Mouse (Mus musculus) left cerebral cortex, adult 9 months (tissue): ENCODE results near the gene Usp40.
A peak's percentile ranks its signal among the peaks of the same experiment; 100 is the strongest.
"Not testable (repeated sequence)": the region's sequence is repeated elsewhere in the genome, so short reads cannot be mapped to it uniquely, and the experiment has no call there.

Experiments used
- DNase-seq, 2 experiments: peaks; one replicate each; pipeline ENCODE4 v3.0.0; 2022; ENCODE audit warnings: low spot score in 2 of 2

The Usp40 gene

GRCm38 (mm10) chr1:88008211-88008697 is at the start of gene Usp40:
TSS of gene Usp40 (minus strand) at chr1:88008551.
- DNase-seq: peak; percentile 25 to 74

GRCm38 (mm10) chr1:88055088-88055487 is 46.7 kb upstream of the Usp40 start, which contains the start of gene Ugt1a10:
TSS of gene Ugt1a10 (plus strand) at chr1:88055388.
- DNase-seq: no peak

GRCm38 (mm10) chr1:88047408-88047807 is 39.1 kb upstream of the Usp40 start:
- not testable (repeated sequence) for DNase-seq

- not testable (repeated sequence) for DNase-seq
These were observed 36.6 kb upstream of the Usp40 start for GRCm38 (mm10) chr1:88044832-88045437.

DNA sequence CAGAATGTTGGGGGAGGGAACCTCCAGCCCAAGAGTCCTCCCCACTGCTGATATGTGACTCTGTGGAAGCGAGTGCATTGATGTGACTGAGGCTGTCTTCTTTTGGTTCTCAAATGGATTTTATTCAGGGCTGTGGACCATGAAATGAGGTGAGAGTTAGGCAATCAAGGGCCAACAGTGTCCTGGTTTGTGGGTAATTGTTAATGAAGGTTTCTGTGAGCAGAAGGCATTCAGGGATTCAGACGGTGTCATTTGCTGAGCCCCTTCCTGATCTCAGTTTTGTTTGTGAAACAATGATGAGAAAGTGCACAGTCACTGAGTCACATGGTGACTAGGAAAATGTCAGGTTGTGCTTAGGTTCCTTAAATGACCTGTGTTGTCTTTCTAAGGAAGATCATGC is 34.7 kb upstream of the Usp40 start:
- DNase-seq: not testable (repeated sequence)

DNA sequence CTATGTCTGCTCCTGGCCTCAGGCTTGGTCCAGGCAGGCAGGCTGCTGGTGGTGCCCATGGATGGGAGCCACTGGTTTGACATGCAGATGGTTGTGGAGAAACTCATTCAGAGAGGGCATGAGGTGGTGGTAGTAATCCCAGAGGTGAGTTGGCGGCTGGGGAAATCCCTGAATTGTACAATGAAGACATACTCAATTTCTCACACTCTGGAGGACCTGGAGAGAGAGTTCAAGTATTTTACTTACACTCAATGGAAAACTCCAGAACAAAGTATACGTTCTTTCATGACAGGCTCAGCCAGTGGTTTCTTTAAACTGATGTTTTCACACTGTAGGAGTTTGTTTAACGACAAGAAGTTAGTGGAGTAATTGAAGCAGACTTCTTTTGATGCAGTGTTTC is 16.9 kb upstream of the Usp40 start:
- DNase-seq: not testable (repeated sequence)

GRCm38 (mm10) chr1:88015371-88015770 is 7.0 kb upstream of the Usp40 start:
- no peak for DNase-seq

GRCm38 (mm10) chr1:88014671-88015070 is 6.3 kb upstream of the Usp40 start:
- DNase-seq: no peak

GRCm38 (mm10) chr1:88014194-88014593 is 5.8 kb upstream of the Usp40 start:
- DNase-seq: no peak

- DNase-seq: no peak
These were observed 5.4 kb upstream of the Usp40 start for GRCm38 (mm10) chr1:88013726-88014125.

GRCm38 (mm10) chr1:88009521-88009920 is 1.2 kb upstream of the Usp40 start:
- DNase-seq: no peak

DNA sequence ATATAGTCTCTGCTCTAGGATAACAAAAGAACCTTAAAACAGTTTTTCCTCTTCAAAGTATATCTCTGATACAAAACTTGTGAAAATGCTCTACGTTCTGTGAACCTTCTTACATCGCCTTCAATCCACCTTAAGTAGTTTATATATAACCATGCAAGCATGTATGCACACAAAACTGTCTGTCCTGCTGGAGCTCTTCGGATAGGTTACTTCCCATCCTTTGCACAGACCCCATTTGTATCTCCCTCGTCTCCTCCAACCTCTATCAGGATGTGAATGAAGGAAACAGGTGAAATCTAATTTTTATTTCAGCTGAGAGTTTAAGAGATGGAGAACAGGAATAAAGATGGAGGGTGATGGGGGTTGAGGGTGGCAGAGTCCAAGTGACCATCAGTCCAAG is 384 bp upstream of the Usp40 start:
- no peak for DNase-seq

DNA sequence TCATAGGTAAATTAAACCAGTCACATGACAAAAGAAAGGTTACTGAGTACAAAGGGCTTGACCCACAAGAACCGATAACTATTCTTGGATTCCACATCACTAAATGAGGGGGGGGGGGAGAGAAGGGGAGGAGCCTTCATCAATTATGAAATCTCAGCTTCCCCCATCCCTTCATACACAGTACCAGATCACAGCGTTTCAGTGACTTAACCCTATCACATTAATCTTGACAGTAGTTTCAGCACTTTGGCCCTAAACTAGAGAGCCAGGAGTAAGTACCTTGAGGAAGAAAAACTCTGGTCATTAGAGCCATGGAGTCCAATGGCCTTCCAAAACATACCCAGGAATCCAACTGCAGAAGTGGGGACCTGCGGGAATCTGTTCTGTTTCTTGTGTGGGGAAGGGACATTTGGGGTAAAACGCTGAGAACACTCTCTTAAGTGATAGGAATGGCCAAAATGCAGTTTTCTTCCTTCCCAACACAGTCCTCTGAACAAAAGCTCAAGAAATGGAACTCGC is 600 bp downstream of the Usp40 start:
- DNase-seq: no peak

- no peak for DNase-seq
These were observed 15.6 kb downstream of the Usp40 start for GRCm38 (mm10) chr1:87992716-87993115.

- peak in 1 of 2 experiments; percentile 11 for DNase-seq
These were observed 26.1 kb downstream of the Usp40 start for GRCm38 (mm10) chr1:87982291-87982690.

DNA sequence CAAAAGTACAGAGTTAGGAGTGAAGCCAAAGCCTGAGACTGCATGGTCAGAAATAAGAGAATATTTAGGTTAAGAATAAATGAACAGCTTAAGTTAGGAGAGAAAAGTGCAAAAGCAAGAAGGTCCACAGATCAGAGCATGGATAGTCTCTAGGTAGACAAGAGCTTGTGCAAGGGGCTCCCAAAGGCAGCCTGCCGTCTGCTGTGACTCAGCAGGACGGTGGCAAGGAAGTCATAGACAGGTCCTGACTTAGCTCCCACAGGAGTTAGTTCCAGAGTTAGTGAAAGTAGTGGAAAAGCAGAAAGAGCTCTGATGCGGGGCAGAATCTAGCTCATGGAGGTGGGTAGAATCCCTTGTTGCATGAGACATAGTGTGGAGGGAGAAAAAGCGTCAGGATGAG is 38.0 kb downstream of the Usp40 start:
- DNase-seq: no peak

DNA sequence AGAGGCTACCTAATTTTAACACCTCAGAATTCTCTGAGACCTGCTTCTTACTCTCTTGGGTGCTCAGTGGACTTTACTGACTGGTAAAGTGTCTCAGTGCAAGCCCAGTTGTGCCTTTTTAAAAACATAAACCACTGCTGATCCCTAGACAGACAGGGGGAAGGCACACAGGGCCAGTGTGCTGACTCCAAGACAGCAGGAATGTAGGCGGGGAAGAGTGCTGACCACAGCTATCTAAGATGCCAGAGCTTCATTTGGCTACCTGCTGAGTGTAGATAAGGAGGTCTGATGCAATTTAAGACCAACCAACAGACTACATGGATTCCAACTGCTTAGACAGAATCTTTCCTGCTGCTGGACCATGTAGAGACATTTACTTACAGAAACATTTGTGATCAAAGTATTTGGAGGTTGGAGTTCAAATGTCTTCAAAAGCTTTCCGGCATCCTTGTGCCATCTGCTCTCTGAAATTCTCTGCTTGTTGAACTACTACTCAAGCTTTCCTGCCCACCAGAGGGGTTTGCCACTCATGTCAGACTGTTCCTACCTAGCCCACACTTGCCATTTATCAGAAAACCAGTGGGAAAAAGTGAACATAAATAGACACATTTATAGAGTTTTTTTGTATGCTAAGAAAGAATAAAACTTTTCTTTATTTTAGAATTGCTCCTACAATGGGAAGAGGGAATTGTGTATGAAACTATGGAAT is 46.7 kb downstream of the Usp40 start:
- no peak for DNase-seq

DNA sequence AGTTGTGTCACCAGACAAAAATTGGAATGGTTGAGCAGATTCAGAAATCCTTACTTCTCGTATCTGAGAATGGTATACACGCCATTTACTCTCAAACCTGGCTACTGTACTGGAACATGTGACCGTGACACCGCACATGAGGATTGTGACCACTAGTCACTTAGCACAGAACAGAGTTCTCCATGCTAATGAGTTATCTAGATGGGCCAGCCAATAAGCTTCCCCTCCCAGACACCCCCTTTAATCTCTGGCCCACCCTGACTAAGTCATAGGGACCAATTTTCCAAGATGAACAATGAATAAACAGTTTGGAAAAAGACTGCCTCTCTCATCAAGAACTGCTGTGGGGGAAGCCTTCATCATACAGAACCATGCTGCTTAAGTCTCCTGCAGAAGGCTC is 47.6 kb downstream of the Usp40 start:
- no peak for DNase-seq

GRCm38 (mm10) chr1:87959998-87960431 is 48.3 kb downstream of the Usp40 start:
- DNase-seq: no peak

DNA sequence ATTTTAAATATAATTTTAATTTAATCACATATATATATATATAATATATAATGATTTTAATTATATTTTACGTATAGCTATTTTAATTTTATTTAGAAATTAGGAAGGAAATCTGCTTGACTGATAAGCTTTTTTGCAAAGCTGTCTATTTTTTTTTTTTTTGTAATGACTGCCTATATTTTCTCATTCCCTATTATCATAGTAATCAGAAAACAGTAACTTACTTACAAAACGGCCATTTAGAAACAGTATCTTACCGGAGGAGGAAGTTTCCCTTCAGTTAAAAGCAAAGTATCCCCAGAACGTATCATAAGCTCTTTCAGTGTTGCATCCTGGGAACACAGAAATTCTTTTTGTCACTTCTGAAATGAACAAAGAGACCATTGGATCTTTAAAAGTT is 48.8 kb downstream of the Usp40 start:
- no peak for DNase-seq

- no peak for DNase-seq
These were observed 49.4 kb downstream of the Usp40 start for GRCm38 (mm10) chr1:87958931-87959330.

DNA sequence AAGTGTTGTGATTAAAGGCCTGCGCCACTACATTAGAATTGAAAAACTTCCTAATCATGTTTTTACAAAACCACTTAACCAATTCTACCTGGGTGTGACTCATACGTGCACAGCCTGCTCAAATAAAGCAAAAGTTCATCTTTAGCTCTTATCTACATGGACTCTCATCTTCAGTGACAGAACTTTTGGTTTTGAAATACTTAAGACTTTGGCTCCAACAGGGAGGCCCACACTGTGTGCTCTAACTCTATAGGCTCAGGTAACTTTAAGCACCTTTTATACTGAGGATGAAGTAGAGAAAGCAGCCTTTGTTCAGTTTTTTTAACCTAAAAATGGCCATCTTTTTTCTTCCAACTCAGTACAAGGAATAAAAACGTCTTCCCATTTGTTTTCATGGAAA is 55.3 kb downstream of the Usp40 start:
- DNase-seq: no peak

DNA sequence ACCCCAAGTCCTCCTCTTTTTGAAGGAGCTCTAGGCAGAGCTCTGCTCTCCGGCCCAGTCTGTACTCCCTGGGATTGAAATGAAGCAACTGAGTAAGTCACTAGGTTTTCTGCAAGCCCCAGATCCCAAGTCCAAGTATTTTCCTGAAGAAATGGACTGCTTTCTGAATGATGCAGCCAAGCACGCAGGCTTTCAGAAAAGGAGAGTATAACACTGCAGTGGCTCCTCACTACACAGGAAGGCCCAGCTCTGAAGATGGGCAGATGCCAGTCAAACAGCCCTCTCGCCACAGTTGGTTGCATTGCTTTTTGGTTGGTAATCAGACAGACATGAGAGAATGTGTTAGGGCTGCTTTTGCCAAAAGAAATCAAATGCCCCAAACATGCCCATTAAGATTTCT is 56.7 kb downstream of the Usp40 start:
- no peak for DNase-seq
